ENCODE assay signal across 26 mouse cellular contexts in the genomic region with DNA sequence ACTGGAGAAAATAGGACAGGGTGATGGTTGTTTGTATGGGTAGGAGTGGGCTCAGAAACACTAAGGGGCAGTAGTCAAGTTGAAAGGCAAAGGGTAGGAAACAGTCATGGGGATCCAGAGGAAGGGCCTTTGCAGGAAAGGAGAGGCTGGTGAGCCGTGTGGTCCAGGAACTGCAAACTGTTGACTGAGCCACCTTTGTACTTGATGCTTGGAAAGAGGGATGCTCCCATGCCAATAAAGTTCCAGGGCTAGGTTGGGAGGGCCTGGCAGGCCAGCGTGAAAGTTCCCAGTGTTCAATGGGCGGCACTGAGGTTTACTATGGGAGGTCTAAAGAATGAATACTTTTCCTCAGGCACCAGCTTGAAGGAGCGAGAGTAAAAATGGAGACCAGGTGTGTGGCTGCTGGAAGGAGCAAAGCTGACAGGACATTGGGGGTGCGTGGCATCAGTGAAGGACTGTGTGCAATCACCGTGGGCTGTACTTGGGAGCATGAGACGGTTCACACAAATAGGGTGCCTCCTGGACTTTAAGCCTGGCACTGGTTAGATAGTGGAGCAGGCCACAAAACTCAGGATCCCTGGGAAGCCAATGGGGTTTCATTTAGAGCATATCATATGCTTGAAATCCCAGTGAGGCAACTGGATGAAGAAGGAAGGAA. TPM values are rescaled to one million over a fixed set of nuclear protein-coding genes. Genes with fewer than 3 reads are reported as not detected.
A peak's percentile ranks its signal among the peaks of the same experiment; 100 is the strongest.
DNase-seq lines count a peak whose midpoint lies in the region; ATAC-seq and TF ChIP-seq lines count a peak whose summit lies in the region.
"Had no signal": no experiment of that assay in that cellular context is flagged by ENCODE, and none has a peak within 500 bp of the region (broad histone marks: within the 10 kb centered on the region; RNA-seq: fewer than 3 reads in every experiment).

No protein-coding gene starts in this region.

- no peaks in the 10 kb centered on the region for H3K9me3 ChIP-seq in liver, embryonic 12.5 days (replicated peaks)
- H3K9me3 ChIP-seq in liver, embryonic 11.5 days (ENCODE audit: control insufficient read depth, low read length), result no peaks in the 10 kb centered on the region
- H3K9me3 ChIP-seq in liver, embryonic 13.5 days (replicated peaks), result no peaks in the 10 kb centered on the region
- H3K9me3 ChIP-seq in liver, embryonic 14.5 days (ENCODE audit: control insufficient read depth, low read length), result no peaks in the 10 kb centered on the region
- no peaks in the 10 kb centered on the region for H3K9me3 ChIP-seq in liver, postnatal 0 days (ENCODE audit: low read length)
- H3K9me3 ChIP-seq in hindbrain, embryonic 11.5 days (ENCODE audit: control insufficient read depth, low read length), result no peaks in the 10 kb centered on the region
- H3K9me3 ChIP-seq in forebrain, embryonic 11.5 days (ENCODE audit: control insufficient read depth, low read length), result no peaks in the 10 kb centered on the region
- H3K9me3 ChIP-seq: embryonic facial prominence, embryonic 13.5 days; embryonic facial prominence, embryonic 15.5 days; forebrain, embryonic 10.5 days; forebrain, embryonic 13.5 days; forebrain, embryonic 15.5 days had no signal

- 0 out of 2 replicates have a peak, but pooled peaks cover 1% of the 10 kb centered on the region for H3K27me3 ChIP-seq in liver, embryonic 12.5 days (replicated peaks)
- no peaks in the 10 kb centered on the region for H3K27me3 ChIP-seq in liver, embryonic 11.5 days (replicated peaks; ENCODE audit: control insufficient read depth, insufficient read depth, low read length)
- no peaks in the 10 kb centered on the region for H3K27me3 ChIP-seq in liver, embryonic 13.5 days
- H3K27me3 ChIP-seq in liver, embryonic 14.5 days (ENCODE audit: control insufficient read depth, insufficient read depth, low read length), result no peaks in the 10 kb centered on the region
- H3K27me3 ChIP-seq in liver, postnatal 0 days (ENCODE audit: insufficient read depth, low read length), result no peaks in the 10 kb centered on the region
- H3K27me3 ChIP-seq in hindbrain, embryonic 11.5 days (ENCODE audit: control insufficient read depth, insufficient read depth, low read length), result no peaks in the 10 kb centered on the region
- H3K27me3 ChIP-seq in thymus, adult 2 months (ENCODE audit: control insufficient read depth, insufficient read depth, low read length), result no peaks in the 10 kb centered on the region
- no peaks in the 10 kb centered on the region for H3K27me3 ChIP-seq in forebrain, embryonic 11.5 days (ENCODE audit: control insufficient read depth, insufficient read depth, low read length)
- H3K27me3 ChIP-seq: embryonic facial prominence, embryonic 13.5 days; embryonic facial prominence, embryonic 15.5 days; forebrain, embryonic 13.5 days; forebrain, embryonic 15.5 days had no signal

- TF ChIP-seq EP300 in liver, embryonic 14.5 days (IDR thresholded peaks at IDR 0.05; ENCODE audit: low read depth), result no peak
- TF ChIP-seq EP300 in liver, postnatal 0 days (IDR thresholded peaks at IDR 0.05; ENCODE audit: low read depth), result no peak

- H3K36me3 ChIP-seq in liver, embryonic 12.5 days, result 0 out of 2 replicates have a peak, but pooled peaks cover 5% of the 10 kb centered on the region
- H3K36me3 ChIP-seq in liver, embryonic 11.5 days (ENCODE audit: control insufficient read depth, insufficient read depth, low read length), result no peaks in the 10 kb centered on the region
- H3K36me3 ChIP-seq in liver, embryonic 13.5 days, result peaks cover 7% of the 10 kb centered on the region; the same call in 1 of the 2 replicates
- no peaks in the 10 kb centered on the region for H3K36me3 ChIP-seq in liver, embryonic 14.5 days (replicated peaks; ENCODE audit: control insufficient read depth, insufficient read depth, low read depth)
- H3K36me3 ChIP-seq in liver, postnatal 0 days (replicated peaks; ENCODE audit: insufficient read depth, low read length), result peaks cover 3% of the 10 kb centered on the region
- H3K36me3 ChIP-seq in hindbrain, embryonic 11.5 days (ENCODE audit: control insufficient read depth, insufficient read depth, low read length), result no peaks in the 10 kb centered on the region
- no peaks in the 10 kb centered on the region for H3K36me3 ChIP-seq in thymus, adult 2 months (ENCODE audit: control insufficient read depth, insufficient read depth, low read length)
- H3K36me3 ChIP-seq in forebrain, embryonic 11.5 days (ENCODE audit: control insufficient read depth, insufficient read depth, low read length), result no peaks in the 10 kb centered on the region
- H3K36me3 ChIP-seq: embryonic facial prominence, embryonic 13.5 days; embryonic facial prominence, embryonic 15.5 days; forebrain, embryonic 10.5 days; forebrain, embryonic 15.5 days had no signal

- H3K4me3 ChIP-seq in liver, embryonic 12.5 days, result no peak overlapping the region
- no peak overlapping the region for H3K4me3 ChIP-seq in liver, embryonic 11.5 days (ENCODE audit: low read depth, low read length)
- no peak overlapping the region for H3K4me3 ChIP-seq in liver, embryonic 13.5 days (replicated peaks)
- H3K4me3 ChIP-seq in liver, embryonic 14.5 days (ENCODE audit: insufficient read depth in 1 of 2, low read depth in 2 of 2, low read length in 2 of 2), result no peak overlapping the region
- H3K4me3 ChIP-seq in liver, postnatal 0 days (ENCODE audit: low read depth, low read length), result no peak overlapping the region
- H3K4me3 ChIP-seq in hindbrain, embryonic 11.5 days (ENCODE audit: low read depth, low read length), result no peak overlapping the region
- no peak overlapping the region for H3K4me3 ChIP-seq in thymus, adult 2 months (ENCODE audit: control insufficient read depth, insufficient read depth, low read length)
- H3K4me3 ChIP-seq in forebrain, embryonic 11.5 days (ENCODE audit: low read depth, low read length), result no peak overlapping the region
- H3K4me3 ChIP-seq: embryonic facial prominence, embryonic 13.5 days; embryonic facial prominence, embryonic 15.5 days; erythroblast, embryonic 14.5 days; forebrain, embryonic 10.5 days; forebrain, embryonic 13.5 days; forebrain, embryonic 15.5 days had no signal

- H3K27ac ChIP-seq in liver, embryonic 12.5 days, result no peak overlapping the region
- H3K27ac ChIP-seq in liver, embryonic 11.5 days (ENCODE audit: low read depth, low read length), result no peak overlapping the region
- H3K27ac ChIP-seq in liver, embryonic 13.5 days, result no peak overlapping the region
- H3K27ac ChIP-seq in liver, embryonic 14.5 days, result no peak overlapping the region
- no peak overlapping the region; the same call in 1 of the 2 replicates for H3K27ac ChIP-seq in liver, postnatal 0 days (ENCODE audit: low read depth)
- H3K27ac ChIP-seq in hindbrain, embryonic 11.5 days (ENCODE audit: low read depth, low read length), result no peak overlapping the region
- H3K27ac ChIP-seq in thymus, adult 2 months (ENCODE audit: control insufficient read depth, insufficient read depth, low read length), result no peak overlapping the region
- no peak overlapping the region for H3K27ac ChIP-seq in forebrain, embryonic 11.5 days (ENCODE audit: low read depth, low read length)
- H3K27ac ChIP-seq: embryonic facial prominence, embryonic 13.5 days; embryonic facial prominence, embryonic 15.5 days; forebrain, embryonic 10.5 days; forebrain, embryonic 13.5 days; forebrain, embryonic 15.5 days had no signal

- H3K9ac ChIP-seq in liver, embryonic 12.5 days, result no peak overlapping the region
- no peak overlapping the region for H3K9ac ChIP-seq in liver, embryonic 11.5 days (ENCODE audit: low read depth, low read length)
- no peak overlapping the region for H3K9ac ChIP-seq in liver, embryonic 13.5 days
- no peak overlapping the region for H3K9ac ChIP-seq in liver, embryonic 14.5 days (replicated peaks)
- no peak overlapping the region for H3K9ac ChIP-seq in liver, postnatal 0 days (replicated peaks)
- no peak overlapping the region for H3K9ac ChIP-seq in hindbrain, embryonic 11.5 days (ENCODE audit: low read depth, low read length)
- H3K9ac ChIP-seq in forebrain, embryonic 11.5 days (ENCODE audit: low read length), result no peak overlapping the region
- H3K9ac ChIP-seq: embryonic facial prominence, embryonic 13.5 days; embryonic facial prominence, embryonic 15.5 days; forebrain, embryonic 13.5 days; forebrain, embryonic 15.5 days had no signal

- no peak for TF ChIP-seq POLR2A in thymus, adult 2 months (IDR thresholded peaks at IDR 0.05; ENCODE audit: control insufficient read depth, extremely low read depth, insufficient read depth, low read length, poor library complexity)

- TF ChIP-seq CTCF in liver, embryonic 14.5 days (IDR thresholded peaks at IDR 0.05; ENCODE audit: low read depth), result no peak
- TF ChIP-seq CTCF in liver, postnatal 0 days (IDR thresholded peaks at IDR 0.05; ENCODE audit: low read depth), result no peak
- no peak for TF ChIP-seq CTCF in thymus, adult 2 months (IDR thresholded peaks at IDR 0.05; ENCODE audit: borderline replicate concordance, control insufficient read depth, extremely low read depth, insufficient read depth, low read length, poor library complexity)

- no peak for DNase-seq in liver, embryonic 11.5 days (ENCODE audit: low spot score)
- no peak for DNase-seq in liver, embryonic 13.5 days
- no peak for DNase-seq in liver, embryonic 14.5 days (ENCODE audit: low read depth in 3 of 3, low spot score in 3 of 3)
- peak; percentile 42 for DNase-seq in liver, postnatal 0 days
- no peak for DNase-seq in hindbrain, embryonic 11.5 days (ENCODE audit: low spot score)
- no peak for DNase-seq in thymus, adult 2 months
- DNase-seq in forebrain, embryonic 11.5 days (ENCODE audit: low spot score), result no peak
- DNase-seq: adrenal gland, adult 2 months; adrenal gland, postnatal 10 days; adrenal gland, postnatal 25 days; cerebellum, adult 11 months; cerebellum, adult 18-20 months; cerebellum, adult 8-10 months; cerebellum, adult 9-11 months; cerebellum, postnatal 14 days; cerebellum, postnatal 36 days; embryo, embryonic 11 days had no signal

- no peaks in the 10 kb centered on the region for H3K4me1 ChIP-seq in liver, embryonic 12.5 days
- H3K4me1 ChIP-seq in liver, embryonic 11.5 days (replicated peaks; ENCODE audit: control insufficient read depth, insufficient read depth, low read length), result no peaks in the 10 kb centered on the region
- H3K4me1 ChIP-seq in liver, embryonic 13.5 days (replicated peaks), result no peaks in the 10 kb centered on the region
- no peaks in the 10 kb centered on the region; a peak in 1 of 4 replicates for H3K4me1 ChIP-seq in liver, embryonic 14.5 days (replicated peaks; ENCODE audit: control insufficient read depth in 2 of 2, insufficient read depth in 2 of 2, low read length in 1 of 2)
- no peaks in the 10 kb centered on the region for H3K4me1 ChIP-seq in liver, postnatal 0 days (ENCODE audit: insufficient read depth)
- no peaks in the 10 kb centered on the region for H3K4me1 ChIP-seq in hindbrain, embryonic 11.5 days (replicated peaks; ENCODE audit: control insufficient read depth, insufficient read depth, low read length)
- H3K4me1 ChIP-seq in thymus, adult 2 months (replicated peaks; ENCODE audit: control insufficient read depth, insufficient read depth, low read length), result no peaks in the 10 kb centered on the region
- no peaks in the 10 kb centered on the region for H3K4me1 ChIP-seq in forebrain, embryonic 11.5 days (replicated peaks; ENCODE audit: control insufficient read depth, insufficient read depth, low read length)
- H3K4me1 ChIP-seq: embryonic facial prominence, embryonic 13.5 days; embryonic facial prominence, embryonic 15.5 days; forebrain, embryonic 10.5 days; forebrain, embryonic 13.5 days; forebrain, embryonic 15.5 days had no signal

- 67% methylated on average over 7 of the region's 7 CpGs for WGBS in liver, embryonic 12.5 days (ENCODE audit: insufficient replicate concordance)
- WGBS in liver, embryonic 11.5 days, result 84% methylated on average over 7 of the region's 7 CpGs
- 70% methylated on average over 7 of the region's 7 CpGs for WGBS in liver, embryonic 13.5 days (ENCODE audit: insufficient replicate concordance)
- 62% methylated on average over 7 of the region's 7 CpGs for WGBS in liver, embryonic 14.5 days (ENCODE audit: insufficient replicate concordance)
- 67% methylated on average over 7 of the region's 7 CpGs for WGBS in liver, postnatal 0 days (ENCODE audit: insufficient replicate concordance)
- WGBS in hindbrain, embryonic 11.5 days, result 86% methylated on average over 7 of the region's 7 CpGs
- 97% methylated on average over 7 of the region's 7 CpGs for WGBS in thymus, adult 2 months
- 90% methylated on average over 7 of the region's 7 CpGs for WGBS in forebrain, embryonic 11.5 days

- ATAC-seq in liver, embryonic 12.5 days, result 0 out of 2 replicates have a peak, but pooled peaks have one; percentile 31
- no peak for ATAC-seq in liver, embryonic 11.5 days (replicated peaks; ENCODE audit: low FRiP score)
- 0 out of 2 replicates have a peak, but pooled peaks have one; percentile 19 for ATAC-seq in liver, embryonic 13.5 days (ENCODE audit: low read depth)
- peak; percentile 35; the same call in 1 of the 2 replicates for ATAC-seq in liver, embryonic 14.5 days (ENCODE audit: insufficient read depth)
- peak; percentile 62 for ATAC-seq in liver, postnatal 0 days
- no peak for ATAC-seq in hindbrain, embryonic 11.5 days (ENCODE audit: low FRiP score)
- ATAC-seq in forebrain, embryonic 11.5 days (replicated peaks; ENCODE audit: low FRiP score), result no peak
- ATAC-seq: forebrain, embryonic 13.5 days; forebrain, embryonic 15.5 days had no signal

- H3K4me2 ChIP-seq in liver, embryonic 12.5 days, result no peak overlapping the region
- H3K4me2 ChIP-seq in liver, embryonic 11.5 days, result no peak overlapping the region
- no peak overlapping the region for H3K4me2 ChIP-seq in liver, embryonic 13.5 days
- no peak overlapping the region for H3K4me2 ChIP-seq in liver, embryonic 14.5 days (ENCODE audit: low read depth)
- H3K4me2 ChIP-seq in liver, postnatal 0 days (ENCODE audit: low read depth, low read length), result no peak overlapping the region
- no peak overlapping the region for H3K4me2 ChIP-seq in hindbrain, embryonic 11.5 days (replicated peaks; ENCODE audit: low read depth, low read length)
- H3K4me2 ChIP-seq in forebrain, embryonic 11.5 days (ENCODE audit: low read depth, low read length, severe bottlenecking), result no peak overlapping the region
- H3K4me2 ChIP-seq: embryonic facial prominence, embryonic 13.5 days; embryonic facial prominence, embryonic 15.5 days; forebrain, embryonic 13.5 days; forebrain, embryonic 15.5 days had no signal

RNA-seq across cellular contexts. Expression of a gene that starts 10.1 kb away (rescaled TPM):
- 1,432 and 1,434 TPM in 2 replicates for polyA plus RNA-seq in liver, embryonic 12.5 days (2016; fragmentation: Nextera tagmentation; extraction: Ambion mirVana)
- 1,416 and 1,448 TPM in 2 replicates for polyA plus RNA-seq in liver, embryonic 11.5 days (2014; fragmentation: Nextera tagmentation; extraction: Ambion mirVana)
- polyA plus RNA-seq in liver, embryonic 13.5 days (2015; fragmentation: Nextera tagmentation; extraction: Ambion mirVana), result 1,559 and 1,745 TPM in 2 replicates
- polyA plus RNA-seq in liver, embryonic 14.5 days (2012; rRNA removed), result 690 and 801 TPM in 2 replicates
- 1,536 and 1,785 TPM in 2 replicates for polyA plus RNA-seq in liver, embryonic 14.5 days (2014; fragmentation: Nextera tagmentation; extraction: Ambion mirVana)
- 7,568 and 8,084 TPM in 2 replicates for polyA plus RNA-seq in liver, postnatal 0 days (2015; fragmentation: Nextera tagmentation; extraction: Ambion mirVana)
- polyA plus RNA-seq in hindbrain, embryonic 11.5 days (2014; fragmentation: Nextera tagmentation; extraction: Ambion mirVana), result 1.1 and 2.0 TPM in 2 replicates
- 9.0 and 20.3 TPM in 2 replicates for polyA plus RNA-seq in thymus, adult 2 months (2012; rRNA removed)
- 1.1 TPM in 2 replicates for polyA plus RNA-seq in forebrain, embryonic 11.5 days (2014; fragmentation: Nextera tagmentation; extraction: Ambion mirVana)

RNA-seq across cellular contexts. Expression of a gene that starts 17.6 kb away (rescaled TPM):
- 3.2 and 3.5 TPM in 2 replicates for polyA plus RNA-seq in liver, embryonic 12.5 days (2016; fragmentation: Nextera tagmentation; extraction: Ambion mirVana)
- 2.4 and 4.0 TPM in 2 replicates for polyA plus RNA-seq in liver, embryonic 11.5 days (2014; fragmentation: Nextera tagmentation; extraction: Ambion mirVana)
- polyA plus RNA-seq in liver, embryonic 13.5 days (2015; fragmentation: Nextera tagmentation; extraction: Ambion mirVana), result 4.0 and 4.9 TPM in 2 replicates
- 2.1 and 4.1 TPM in 2 replicates for polyA plus RNA-seq in liver, embryonic 14.5 days (2012; rRNA removed)
- 4.2 TPM in 2 replicates for polyA plus RNA-seq in liver, embryonic 14.5 days (2014; fragmentation: Nextera tagmentation; extraction: Ambion mirVana)
- 24.7 and 28.2 TPM in 2 replicates for polyA plus RNA-seq in liver, postnatal 0 days (2015; fragmentation: Nextera tagmentation; extraction: Ambion mirVana)
- polyA plus RNA-seq in hindbrain, embryonic 11.5 days (2014; fragmentation: Nextera tagmentation; extraction: Ambion mirVana), result 0.24 TPM in 1 of 2 replicates, not detected in the other
- polyA plus RNA-seq in thymus, adult 2 months (2012; rRNA removed), result not detected in 2 replicates
- polyA plus RNA-seq in forebrain, embryonic 11.5 days (2014; fragmentation: Nextera tagmentation; extraction: Ambion mirVana), result not detected in 2 replicates
- polyA plus RNA-seq: adrenal gland, adult 2 months; C2C12; embryonic facial prominence, embryonic 11.5 days; embryonic facial prominence, embryonic 13.5 days; embryonic facial prominence, embryonic 15.5 days; erythroblast, embryonic 14.5 days; forebrain, embryonic 10.5 days; forebrain, embryonic 13.5 days had no signal

RNA-seq across cellular contexts. Expression of a gene that starts 18.1 kb away (rescaled TPM):
- polyA plus RNA-seq in liver, embryonic 12.5 days (2016; fragmentation: Nextera tagmentation; extraction: Ambion mirVana), result 0.18 and 0.54 TPM in 2 replicates
- polyA plus RNA-seq in liver, embryonic 11.5 days (2014; fragmentation: Nextera tagmentation; extraction: Ambion mirVana), result 1.1 TPM in 2 replicates
- polyA plus RNA-seq in liver, embryonic 13.5 days (2015; fragmentation: Nextera tagmentation; extraction: Ambion mirVana), result 0.12 and 0.17 TPM in 2 replicates
- polyA plus RNA-seq in liver, embryonic 14.5 days (2012; rRNA removed), result 0.04 and 0.07 TPM in 2 replicates
- not detected in 2 replicates for polyA plus RNA-seq in liver, embryonic 14.5 days (2014; fragmentation: Nextera tagmentation; extraction: Ambion mirVana)
- 4.3 and 8.8 TPM in 2 replicates for polyA plus RNA-seq in liver, postnatal 0 days (2015; fragmentation: Nextera tagmentation; extraction: Ambion mirVana)
- not detected in 2 replicates for polyA plus RNA-seq in hindbrain, embryonic 11.5 days (2014; fragmentation: Nextera tagmentation; extraction: Ambion mirVana)
- 9.0 and 10.7 TPM in 2 replicates for polyA plus RNA-seq in thymus, adult 2 months (2012; rRNA removed)
- polyA plus RNA-seq in forebrain, embryonic 11.5 days (2014; fragmentation: Nextera tagmentation; extraction: Ambion mirVana), result not detected in 2 replicates
- polyA plus RNA-seq: C2C12; embryonic facial prominence, embryonic 11.5 days; embryonic facial prominence, embryonic 13.5 days; erythroblast, embryonic 14.5 days; forebrain, embryonic 10.5 days; forebrain, embryonic 13.5 days had no signal

Comparison
In these comparisons a context has a peak if more than half of its experiments do, and no peak if none do; other contexts are left out.
1. ATAC-seq: peak in liver, embryonic 12.5 days (single experiment), liver, embryonic 13.5 days (single experiment), liver, embryonic 14.5 days (single experiment) and liver, postnatal 0 days (single experiment); none in liver, embryonic 11.5 days (single experiment), hindbrain, embryonic 11.5 days (single experiment) and forebrain, embryonic 11.5 days (single experiment).
2. RNA of a gene that starts 10.1 kb away (polyA plus RNA-seq): 7,568 to 8,084 TPM in liver, postnatal 0 days, 1,559 to 1,745 TPM in liver, embryonic 13.5 days, 690 to 1,785 TPM in liver, embryonic 14.5 days, 1,432 to 1,434 TPM in liver, embryonic 12.5 days and 1,416 to 1,448 TPM in liver, embryonic 11.5 days; 9.0 to 20.3 TPM in thymus, adult 2 months, 1.1 TPM in forebrain, embryonic 11.5 days and 1.1 to 2.0 TPM in hindbrain, embryonic 11.5 days; every median in the first group is over 10 times any median in the second.